Mouse (Mus musculus) liver, adult 2 months (tissue): ENCODE results near the gene Plekhg2.

Experiments used
- CTCF ChIP-seq: fragments of 200-500 bp; IDR thresholded peaks from 2 replicates; pipeline ENCODE4 v1.5.1; 2011; ENCODE audit warnings: low read depth, low read length, control low read depth
- POLR2A ChIP-seq: fragments of 200-500 bp; IDR thresholded peaks from 2 replicates; pipeline ENCODE4 v1.6.1; 2011; ENCODE audit warnings: low read length, control low read depth; ENCODE audit not compliant: insufficient read depth; ENCODE audit errors: extremely low read depth

GRCm38 (mm10) chr7:28318714-28319113 lies 53.7 kb downstream of the Plekhg2 start:
- no peak for TF ChIP-seq CTCF
- TF ChIP-seq POLR2A, result no peak
